Comparison of ENCODE assay signal across 14 mouse cellular contexts in genomic region chr17:3249320-3249719, GRCm38 (mm10).
DNase-seq lines count a peak whose midpoint lies in the region; ATAC-seq and TF ChIP-seq lines count a peak whose summit lies in the region.
"Had no signal": no experiment of that assay in that cellular context is flagged by ENCODE, and none has a peak within 500 bp of the region (broad histone marks: within the 10 kb centered on the region; RNA-seq: fewer than 3 reads in every experiment).

No protein-coding gene starts in this region.

- TF ChIP-seq CTCF in layer of hippocampus, adult 2 months (conservative IDR thresholded peaks at IDR 0.05), result no peak

- ATAC-seq in forebrain, embryonic 14.5 days, result no peak
- no peak for ATAC-seq in hindbrain, embryonic 13.5 days (ENCODE audit: low FRiP score)
- ATAC-seq in frontal cortex, adult (ENCODE audit: low TSS enrichment), result no peak

- peak overlapping the region; percentile 55 for H3K27ac ChIP-seq in layer of hippocampus, adult 2 months
- H3K27ac ChIP-seq in forebrain, embryonic 14.5 days (ENCODE audit: low read depth, low read length), result peak overlapping the region; percentile 91
- peak overlapping the region; percentile 59 for H3K27ac ChIP-seq in hindbrain, embryonic 13.5 days

- 0 out of 2 replicates have a peak, but pooled peaks cover 4% of the 10 kb centered on the region for H3K36me3 ChIP-seq in forebrain, embryonic 14.5 days (ENCODE audit: control insufficient read depth, insufficient read depth, low read length)
- no peaks in the 10 kb centered on the region; the same call in 1 of the 2 replicates for H3K36me3 ChIP-seq in hindbrain, embryonic 13.5 days

- no peaks in the 10 kb centered on the region for H3K9me3 ChIP-seq in forebrain, embryonic 14.5 days (replicated peaks; ENCODE audit: control insufficient read depth, low read length)
- no peaks in the 10 kb centered on the region for H3K9me3 ChIP-seq in hindbrain, embryonic 13.5 days

- H3K27me3 ChIP-seq in forebrain, embryonic 14.5 days (replicated peaks; ENCODE audit: control insufficient read depth, insufficient read depth, low read length), result no peaks in the 10 kb centered on the region
- H3K27me3 ChIP-seq in hindbrain, embryonic 13.5 days, result no peaks in the 10 kb centered on the region

- peak; percentile 27 for DNase-seq in gastrocnemius, postnatal 14 days
- no peak for DNase-seq in gastrocnemius, adult 18-20 months (ENCODE audit: low spot score)
- DNase-seq in layer of hippocampus, adult 2 months (ENCODE audit: low spot score in 2 of 2), result no peak
- no peak for DNase-seq in layer of hippocampus, postnatal 36 days
- no peak for DNase-seq in forebrain, embryonic 14.5 days (ENCODE audit: low spot score)
- DNase-seq in liver, result no peak
- DNase-seq: cerebellum, postnatal 36 days; kidney, postnatal 14 days; lung, postnatal 4 days; retina, postnatal 1 day; thymus, postnatal 4 days had no signal

- H3K4me2 ChIP-seq in forebrain, embryonic 14.5 days (ENCODE audit: low read length), result no peak overlapping the region
- no peak overlapping the region for H3K4me2 ChIP-seq in hindbrain, embryonic 13.5 days
- H3K4me2 ChIP-seq: liver, embryonic 11.5 days had no signal

- peaks cover 58% of the 10 kb centered on the region for H3K4me1 ChIP-seq in forebrain, embryonic 14.5 days (ENCODE audit: control insufficient read depth, insufficient read depth, low read length)
- H3K4me1 ChIP-seq in hindbrain, embryonic 13.5 days (replicated peaks), result peaks cover 72% of the 10 kb centered on the region

- no peak overlapping the region for H3K4me3 ChIP-seq in layer of hippocampus, adult 2 months
- H3K4me3 ChIP-seq in forebrain, embryonic 14.5 days (ENCODE audit: low read depth, low read length), result no peak overlapping the region
- no peak overlapping the region for H3K4me3 ChIP-seq in hindbrain, embryonic 13.5 days

- H3K9ac ChIP-seq in forebrain, embryonic 14.5 days (ENCODE audit: low read length), result no peak overlapping the region
- H3K9ac ChIP-seq in hindbrain, embryonic 13.5 days, result no peak overlapping the region

- 65% methylated on average over 7 of the region's 7 CpGs for WGBS in forebrain, embryonic 14.5 days
- 66% methylated on average over 7 of the region's 7 CpGs for WGBS in hindbrain, embryonic 13.5 days

- intact Hi-C loops in gastrocnemius, postnatal 14 days (cut with DNase I; ENCODE audit: low total_unique reads), result no loop called here
